Mouse (Mus musculus): ENCODE measurements around the gene Mlana. TPM values are rescaled to one million over a fixed set of nuclear protein-coding genes. Genes with fewer than 3 reads are reported as not detected.

Mlana gene
- polyA plus RNA-seq, 1 experiment: not detected

DNA sequence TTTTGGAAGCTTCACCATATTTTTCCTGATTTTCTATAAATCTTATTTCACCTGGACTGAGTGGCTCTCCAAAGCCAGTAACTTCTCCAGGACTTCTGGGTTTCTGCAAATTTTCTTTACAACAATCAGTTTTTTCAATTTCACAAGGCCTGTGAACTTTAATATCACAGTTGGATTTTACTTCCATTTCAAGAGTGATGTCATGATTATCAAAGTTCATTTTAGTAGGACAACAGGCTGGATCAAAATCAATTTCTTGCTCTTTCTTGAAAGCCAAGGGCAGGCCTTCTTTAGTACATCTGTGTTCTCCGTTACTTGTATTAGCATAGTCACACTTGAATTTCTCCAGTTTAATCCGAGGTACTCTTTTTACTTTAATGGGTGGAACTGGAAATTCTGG, 56.3 kb downstream of the Mlana start:
- DNase-seq (ENCODE audit: low read depth): no peak

Other genes starting within 250 kb of the Mlana start
- gene Ric1, start 175.5 kb upstream of the Mlana start, polyA plus RNA-seq (2012; rRNA removed): 16.9 and 17.6 TPM in 2 replicates
- 47.1 and 63.4 TPM in 2 replicates for gene Ermp1, start 49.4 kb upstream of the Mlana start, polyA plus RNA-seq (2012; rRNA removed)
- gene 9930021J03Rik, start 108.2 kb downstream of the Mlana start, polyA plus RNA-seq (2012; rRNA removed): 7.8 and 8.7 TPM in 2 replicates
- 3.7 and 3.8 TPM in 2 replicates for gene Ranbp6, start 115.2 kb downstream of the Mlana start, polyA plus RNA-seq (2012; rRNA removed)
- 16.0 and 18.2 TPM in 2 replicates for gene Il33, start 227.3 kb downstream of the Mlana start, polyA plus RNA-seq (2012; rRNA removed)

Data from gonadal fat pad, adult 2 months (tissue).